Mouse (Mus musculus): Measurements from ENCODE around the gene Lrg1.

Gene Lrg1

DNA sequence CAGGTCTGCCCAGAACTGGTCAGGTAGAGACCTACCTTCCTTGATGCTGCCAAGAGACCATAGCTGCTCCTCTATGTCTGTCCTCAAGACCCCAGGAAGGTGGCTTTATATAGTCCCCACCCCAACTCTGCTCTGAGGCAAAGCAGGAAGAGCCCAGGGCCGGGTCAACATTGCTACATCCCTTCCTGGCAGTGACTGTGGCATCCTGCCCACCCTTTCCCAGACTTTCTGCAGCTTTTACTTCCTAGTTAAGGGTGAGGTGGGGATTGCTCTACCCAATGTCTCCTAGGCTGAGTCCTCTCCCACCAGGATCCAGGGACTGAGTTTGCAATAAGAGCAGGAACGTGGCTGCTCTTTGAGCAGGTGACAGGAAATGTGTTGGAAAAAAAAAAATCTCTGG is at the start of gene Lrg1:
Lrg1 (minus strand) TSS at position 176 of the 400 bp plus-strand sequence.
- DNase-seq (ENCODE audit: low read depth, low spot score): no peak

DNA sequence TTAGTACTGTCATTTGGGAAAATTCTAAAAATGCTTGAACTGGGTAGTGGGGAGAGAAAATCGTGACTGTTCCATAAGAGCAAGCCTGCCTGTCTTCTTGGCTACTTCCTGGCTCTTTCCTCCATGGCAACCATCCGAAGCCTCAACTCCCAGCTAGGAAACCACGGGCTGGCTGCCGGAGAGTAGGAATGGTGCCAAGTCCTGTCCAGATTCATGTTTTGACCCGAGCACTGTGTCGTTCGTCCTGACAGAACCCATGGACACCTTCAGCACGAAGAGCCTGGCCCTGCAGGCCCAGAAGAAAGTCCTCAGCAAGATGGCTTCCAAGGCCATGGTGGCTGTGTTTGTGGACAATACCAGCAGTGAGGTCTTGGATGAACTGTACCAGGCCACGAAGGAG is 49.7 kb upstream of the Lrg1 start:
- DNase-seq (ENCODE audit: low read depth, low spot score): no peak

DNA sequence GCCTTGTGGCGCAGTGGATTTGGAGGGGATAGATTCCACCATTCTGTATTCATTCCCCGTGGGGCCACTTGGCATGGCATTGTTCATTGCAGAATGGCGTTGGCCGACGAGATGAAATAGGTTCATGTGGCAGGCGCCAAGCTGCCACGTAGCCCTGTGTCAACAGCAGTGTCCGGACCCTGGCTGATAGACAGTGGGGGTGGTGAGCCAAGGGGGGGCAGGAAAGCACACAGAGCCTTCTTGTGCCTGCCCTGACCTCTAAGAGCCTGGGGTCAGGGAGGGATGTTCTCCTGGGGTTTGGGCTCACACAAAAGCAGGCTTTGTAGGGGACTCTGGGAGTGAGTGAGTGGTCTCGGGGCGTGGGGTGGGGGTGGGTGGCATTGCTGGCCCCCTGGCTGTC is 48.8 kb upstream of the Lrg1 start:
- no peak for DNase-seq (ENCODE audit: low read depth, low spot score)

DNA sequence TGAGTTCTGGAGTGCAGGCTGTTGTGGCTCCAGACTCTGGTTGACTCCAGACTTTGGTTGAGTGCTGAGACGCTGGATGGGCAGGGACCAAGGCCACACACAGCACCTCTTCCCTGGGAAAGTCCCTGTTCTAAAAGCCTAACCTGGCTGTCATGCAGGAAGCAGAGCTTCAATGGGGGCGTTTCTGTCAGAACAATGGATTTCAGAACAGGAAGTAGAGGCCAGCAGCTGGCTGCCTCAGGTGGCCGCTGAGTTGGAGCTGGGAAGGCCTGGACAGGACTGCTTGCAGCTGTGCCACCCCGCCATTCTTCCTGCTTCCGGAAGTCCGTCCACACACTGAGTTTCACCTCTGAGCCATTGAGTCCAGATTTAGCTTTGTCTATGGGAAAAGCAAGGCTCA is 48.0 kb upstream of the Lrg1 start:
- DNase-seq (ENCODE audit: low read depth, low spot score): no peak

DNA sequence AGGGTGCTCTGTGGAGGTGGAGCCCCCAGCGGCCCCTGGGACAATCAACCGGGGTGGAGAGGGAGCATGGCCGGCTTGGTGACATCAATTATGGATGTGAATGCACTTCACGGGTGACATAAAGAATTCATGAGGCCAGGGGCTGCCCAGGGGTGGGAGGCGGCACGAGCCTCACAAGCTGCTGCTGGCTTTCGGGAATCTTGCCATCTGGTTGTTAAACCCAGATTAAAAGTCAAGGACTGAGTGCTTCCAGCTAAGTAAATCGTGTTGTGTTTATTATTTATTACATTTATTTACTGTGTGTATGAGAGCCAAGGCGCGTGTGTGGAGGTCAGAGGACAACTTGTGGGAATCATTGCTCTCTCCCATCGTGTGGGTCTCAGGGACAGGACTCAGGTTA is 43.9 kb upstream of the Lrg1 start:
- no peak for DNase-seq (ENCODE audit: low read depth, low spot score)

DNA sequence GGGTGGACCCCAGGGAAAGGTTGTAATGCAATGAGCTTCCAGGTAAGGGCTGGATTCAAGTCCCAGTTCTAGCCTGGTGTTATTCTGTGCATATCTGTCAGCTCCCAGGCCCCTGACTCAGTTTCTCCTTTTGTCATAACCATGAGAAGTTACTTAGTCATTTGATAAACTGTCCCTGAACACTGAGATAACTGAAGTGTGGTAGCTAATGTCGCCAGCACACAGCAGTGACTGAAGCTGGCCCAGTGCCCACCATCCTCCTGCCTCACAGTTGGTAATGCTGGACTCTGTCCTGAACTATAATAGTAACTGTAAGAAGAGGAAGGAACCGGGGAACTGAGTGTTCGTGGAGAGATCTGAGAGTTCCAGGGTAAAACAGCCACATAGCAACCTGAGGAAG is 42.7 kb upstream of the Lrg1 start:
- no peak for DNase-seq (ENCODE audit: low read depth, low spot score)

DNA sequence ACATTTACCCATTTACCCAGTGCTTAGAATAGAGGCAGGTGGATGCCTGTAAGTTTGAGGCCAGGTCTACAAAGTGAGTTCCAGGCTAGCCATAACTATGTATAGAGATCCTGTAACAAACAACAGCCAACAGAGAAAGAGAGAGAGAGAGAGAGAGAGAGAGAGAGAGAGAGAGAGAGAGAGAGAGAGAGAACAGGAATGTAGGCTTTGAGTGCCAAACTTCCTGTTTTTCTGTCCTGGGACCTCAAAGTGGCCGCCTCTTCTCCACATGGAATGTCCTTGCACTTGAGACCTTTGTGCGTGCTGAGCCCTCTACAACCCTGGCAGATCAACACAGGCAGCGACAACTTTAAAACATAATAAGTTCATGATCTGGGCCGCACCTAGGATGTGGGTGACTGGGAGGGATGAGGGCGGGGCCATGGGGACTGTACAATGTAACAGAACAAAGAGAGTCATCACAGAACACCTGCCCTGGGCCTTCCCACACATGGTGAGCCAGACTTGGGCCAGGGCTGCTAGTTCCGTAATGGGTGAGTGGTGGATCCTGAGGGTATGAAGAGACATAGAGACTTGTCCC is 41.8 kb upstream of the Lrg1 start:
- no peak for DNase-seq (ENCODE audit: low read depth, low spot score)

DNA sequence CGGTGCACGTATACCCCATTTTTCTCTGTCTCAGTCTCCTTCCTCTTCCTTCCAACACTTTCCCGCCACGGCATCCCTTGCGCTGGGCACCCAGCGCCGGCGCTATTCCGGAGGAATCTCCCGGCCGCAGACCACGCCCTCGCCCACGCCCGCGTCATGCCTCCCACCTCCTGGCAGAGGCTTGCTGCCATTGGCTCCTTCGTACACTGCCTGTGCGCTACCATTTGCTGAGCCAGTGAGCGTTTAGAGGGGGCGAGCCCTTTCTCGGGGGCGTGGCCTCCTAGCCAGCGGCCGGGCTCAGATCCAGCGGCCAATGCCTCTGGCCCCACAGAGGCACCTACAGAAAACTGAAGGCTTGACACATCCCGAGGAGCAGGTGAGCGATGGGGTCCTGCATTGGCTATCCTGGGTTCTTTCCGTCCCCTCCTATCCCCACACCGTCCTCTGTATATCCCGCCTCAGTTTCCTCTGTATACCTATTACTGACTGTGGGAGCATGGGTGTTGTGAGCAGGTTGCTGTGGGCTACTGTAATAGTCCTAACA is 40.5 kb upstream of the Lrg1 start, which contains the start of gene Tnfaip8l1:
Tnfaip8l1 (plus strand) TSS at position 247 of the 544 bp plus-strand sequence.
- DNase-seq (ENCODE audit: low read depth, low spot score): peak; percentile 88

DNA sequence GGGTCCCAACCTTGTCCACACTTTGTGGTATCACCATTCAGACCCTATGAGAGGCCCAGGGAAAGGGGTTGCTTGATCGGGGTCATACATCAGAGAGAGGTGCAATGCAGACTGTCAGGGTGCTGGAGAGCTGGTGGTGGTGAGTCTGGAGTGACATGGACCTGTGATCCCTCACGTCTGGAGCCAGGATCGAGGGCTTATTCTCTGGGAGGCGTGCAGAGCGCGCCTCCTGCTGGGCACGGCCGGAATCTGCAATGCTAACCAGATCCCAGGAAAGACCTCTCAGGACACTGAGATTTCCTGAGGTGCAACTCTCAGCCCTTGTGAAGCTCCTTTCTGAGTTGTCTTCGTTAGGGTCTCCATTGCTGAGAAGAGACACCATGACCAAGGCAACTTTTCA is 37.9 kb upstream of the Lrg1 start:
- peak; percentile 80 for DNase-seq (ENCODE audit: low read depth, low spot score)

DNA sequence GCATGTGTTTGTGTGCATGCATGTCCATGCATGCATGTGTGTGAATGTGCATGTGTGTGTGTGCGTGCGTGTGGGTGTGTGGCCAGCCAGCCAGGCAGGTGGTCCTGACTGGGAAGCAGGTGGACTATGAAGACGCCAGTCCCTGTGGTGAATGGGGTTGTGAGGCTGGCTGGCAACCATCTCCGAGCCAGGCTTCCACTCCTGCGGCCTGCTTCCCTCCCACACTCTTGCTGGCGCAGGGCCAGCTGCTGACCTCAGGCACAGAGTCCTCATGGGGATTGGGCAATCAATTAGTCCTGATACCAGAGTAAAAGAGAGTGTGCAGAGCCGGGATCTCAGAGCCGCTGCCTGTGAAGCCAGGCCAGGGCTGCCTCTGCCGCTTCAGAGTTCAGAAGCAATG is 31.8 kb upstream of the Lrg1 start:
- peak; percentile 60 for DNase-seq (ENCODE audit: low read depth, low spot score)

DNA sequence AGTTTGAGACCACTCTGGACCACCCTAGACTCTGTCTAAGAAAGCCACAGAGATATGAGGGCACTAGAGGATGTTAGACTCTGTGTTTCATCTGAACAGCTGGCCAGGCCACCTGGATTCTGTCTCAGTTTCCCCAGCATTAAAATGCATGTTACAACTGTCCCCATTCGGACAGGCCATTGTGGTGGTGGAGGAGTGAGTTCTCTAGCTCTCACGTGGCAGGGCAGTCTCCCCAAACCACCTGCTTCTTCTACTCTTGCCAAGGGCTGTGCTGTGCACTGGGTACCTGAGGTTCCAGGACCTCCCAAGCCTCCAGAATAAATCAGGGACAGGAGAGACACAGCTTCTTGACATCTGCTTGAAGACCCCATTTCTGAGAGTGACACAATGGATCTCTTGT is 28.1 kb upstream of the Lrg1 start:
- DNase-seq (ENCODE audit: low read depth, low spot score): no peak

DNA sequence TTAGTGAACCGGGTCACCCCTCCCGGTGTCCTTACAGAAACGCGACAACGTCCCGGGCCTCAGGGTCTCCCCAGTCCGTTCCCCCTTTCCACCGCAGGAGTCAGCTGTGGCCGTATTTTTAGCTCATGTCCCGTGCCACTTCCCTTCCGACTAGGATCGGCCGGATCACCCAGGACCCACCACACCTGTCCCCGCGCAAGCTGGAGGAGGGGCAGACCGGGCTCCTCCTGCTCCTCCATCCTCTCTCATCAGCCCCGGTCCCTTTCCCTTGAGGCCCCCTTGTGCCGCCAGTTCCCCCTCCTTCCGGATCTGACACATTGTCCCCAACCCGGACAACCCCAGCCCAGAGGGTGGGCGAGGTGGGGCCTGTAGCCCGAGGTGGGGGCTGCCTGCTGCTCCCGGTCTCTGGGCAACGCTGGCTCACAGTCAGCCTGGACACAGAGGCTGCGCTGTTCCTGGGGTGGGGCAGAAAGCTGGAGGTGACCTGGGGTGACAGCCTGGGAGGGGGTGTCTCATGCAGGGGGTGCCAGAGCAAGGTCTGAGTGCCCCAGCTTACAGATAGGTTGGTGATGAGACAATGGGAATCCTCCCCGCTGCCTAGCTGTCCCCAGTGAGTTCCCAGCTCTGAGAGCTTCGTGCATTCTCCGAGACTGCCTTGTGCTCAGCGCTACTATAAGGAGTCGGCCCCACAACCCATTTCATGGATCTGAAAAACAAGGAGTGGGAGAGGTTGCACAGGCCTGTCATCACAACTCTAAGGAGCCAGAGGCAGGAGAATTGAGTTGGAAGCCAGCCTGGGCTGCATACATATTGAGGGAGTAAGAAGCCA is 27.2 kb upstream of the Lrg1 start:
- no peak for DNase-seq (ENCODE audit: low read depth, low spot score)

DNA sequence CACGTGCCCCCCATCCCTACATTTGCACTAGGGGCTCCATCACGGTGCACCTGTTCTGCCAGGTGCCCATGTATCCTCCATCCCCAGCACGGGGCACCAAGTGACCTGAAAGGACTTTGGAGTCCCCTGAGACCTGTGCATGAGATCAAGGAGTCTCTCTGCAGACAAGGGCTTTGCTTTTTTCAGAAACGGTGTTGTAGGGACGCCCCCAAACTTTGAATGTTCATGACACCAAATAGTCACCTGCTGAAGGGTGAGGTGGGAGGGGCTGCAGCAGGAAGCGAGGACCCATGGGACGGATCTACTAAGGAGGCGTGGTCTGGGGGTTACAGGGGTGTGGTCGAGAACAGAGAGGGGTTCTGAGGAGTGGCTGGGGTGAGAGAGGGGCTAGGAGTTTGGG is 26.5 kb upstream of the Lrg1 start:
- DNase-seq (ENCODE audit: low read depth, low spot score): no peak

DNA sequence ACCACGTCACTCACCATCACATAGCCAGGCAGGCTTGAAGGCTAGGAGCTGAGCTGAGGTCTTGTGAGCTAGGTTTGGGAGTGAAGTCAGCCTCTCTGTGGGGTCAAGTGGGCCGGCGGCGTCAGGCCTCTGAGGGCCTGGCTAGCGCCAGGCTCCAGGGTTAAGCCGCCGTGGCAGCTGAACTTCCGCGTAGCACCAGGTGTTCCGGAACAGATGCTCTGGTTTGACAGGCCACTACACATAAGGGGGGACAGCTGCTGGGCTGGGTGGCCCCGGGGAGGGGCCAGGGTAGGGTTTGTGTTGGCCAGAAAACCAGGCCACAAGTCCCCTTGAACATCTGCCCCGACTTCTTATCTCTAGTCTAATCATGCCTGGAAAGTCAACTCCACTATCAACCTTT is 25.6 kb upstream of the Lrg1 start:
- DNase-seq (ENCODE audit: low read depth, low spot score): no peak

DNA sequence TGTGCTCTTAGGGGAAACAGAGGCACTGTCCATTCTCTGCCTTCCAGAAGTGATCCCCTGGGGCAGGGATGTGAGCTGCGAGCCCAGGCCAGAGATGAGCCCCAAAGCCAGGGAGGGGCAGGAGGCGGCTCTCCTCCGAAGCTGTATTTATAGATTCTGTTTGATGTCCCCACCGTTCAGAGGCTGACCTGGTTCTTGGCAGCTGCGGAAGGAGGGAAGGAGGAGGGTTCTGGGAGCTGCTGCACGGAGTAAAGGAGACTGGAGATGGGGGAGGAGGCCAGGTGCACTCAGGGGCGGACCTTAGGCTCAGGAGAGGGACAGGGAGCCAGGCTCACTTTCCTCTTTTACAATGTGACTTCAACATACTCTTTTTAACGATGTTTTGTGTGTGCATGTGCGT is 24.3 kb upstream of the Lrg1 start:
- DNase-seq (ENCODE audit: low read depth, low spot score): no peak

DNA sequence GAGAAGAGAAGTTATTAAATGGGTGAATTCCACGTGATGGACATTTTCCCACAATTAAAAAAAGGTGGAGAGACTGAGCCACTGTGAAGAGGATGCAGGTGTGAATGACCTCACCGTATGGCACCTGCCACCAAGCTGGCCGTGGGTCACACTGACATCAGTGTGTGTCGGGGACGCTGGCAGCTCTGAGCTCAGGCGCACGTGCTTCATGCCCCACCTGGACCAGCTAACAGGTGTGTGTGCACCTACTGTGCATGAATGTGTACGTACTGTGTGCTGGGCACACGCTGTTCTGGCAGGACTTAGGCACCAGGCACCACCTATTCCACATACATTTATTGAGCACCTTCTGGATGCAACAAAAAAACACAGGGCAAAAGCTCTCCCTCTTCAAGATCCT is 22.7 kb upstream of the Lrg1 start:
- no peak for DNase-seq (ENCODE audit: low read depth, low spot score)

DNA sequence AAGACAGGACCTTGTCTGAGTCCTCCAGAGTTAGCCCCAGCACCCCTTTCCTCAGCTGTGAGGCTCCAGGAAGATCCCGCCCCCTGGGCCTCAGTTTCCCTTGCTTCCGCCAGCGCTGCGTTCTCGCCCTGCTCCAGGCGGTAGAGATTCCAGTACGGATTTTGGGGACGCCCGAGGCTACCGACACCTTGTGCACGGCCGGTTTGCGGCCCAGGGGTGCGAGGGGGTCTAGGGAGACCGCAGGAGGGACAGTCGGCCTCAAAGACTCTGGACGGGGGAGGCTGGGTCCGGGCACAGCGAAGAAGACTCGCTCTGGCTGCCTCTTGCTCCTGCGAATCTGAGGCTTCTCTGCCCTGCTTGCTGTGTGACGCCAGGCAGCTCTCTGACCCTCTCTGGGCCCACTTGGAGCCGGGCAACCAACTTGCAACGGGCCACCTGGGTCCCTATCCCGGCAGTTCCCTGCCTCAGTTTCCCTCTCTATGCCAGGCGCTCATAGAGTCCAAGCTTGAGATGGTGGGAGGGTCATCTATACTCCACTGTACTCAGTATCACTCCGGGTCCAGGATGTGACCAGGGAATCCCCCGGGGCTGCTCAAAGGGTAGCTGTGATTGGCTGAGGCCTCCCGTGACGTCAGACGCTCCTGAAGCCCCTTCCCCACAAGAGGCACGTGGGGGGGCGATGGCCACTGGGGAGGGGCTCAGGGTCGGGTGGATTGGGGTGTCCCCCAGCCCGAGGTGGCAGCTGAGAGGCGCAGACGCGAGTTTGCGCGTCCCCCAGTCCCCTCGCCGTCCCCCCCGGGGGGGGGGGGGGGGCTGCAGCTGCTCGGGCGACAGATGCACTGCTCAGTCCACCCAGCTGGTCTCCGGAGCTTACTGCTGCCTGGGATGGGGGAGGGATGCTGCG is 20.2 kb upstream of the Lrg1 start:
- peak; percentile 23 for DNase-seq (ENCODE audit: low read depth, low spot score)

DNA sequence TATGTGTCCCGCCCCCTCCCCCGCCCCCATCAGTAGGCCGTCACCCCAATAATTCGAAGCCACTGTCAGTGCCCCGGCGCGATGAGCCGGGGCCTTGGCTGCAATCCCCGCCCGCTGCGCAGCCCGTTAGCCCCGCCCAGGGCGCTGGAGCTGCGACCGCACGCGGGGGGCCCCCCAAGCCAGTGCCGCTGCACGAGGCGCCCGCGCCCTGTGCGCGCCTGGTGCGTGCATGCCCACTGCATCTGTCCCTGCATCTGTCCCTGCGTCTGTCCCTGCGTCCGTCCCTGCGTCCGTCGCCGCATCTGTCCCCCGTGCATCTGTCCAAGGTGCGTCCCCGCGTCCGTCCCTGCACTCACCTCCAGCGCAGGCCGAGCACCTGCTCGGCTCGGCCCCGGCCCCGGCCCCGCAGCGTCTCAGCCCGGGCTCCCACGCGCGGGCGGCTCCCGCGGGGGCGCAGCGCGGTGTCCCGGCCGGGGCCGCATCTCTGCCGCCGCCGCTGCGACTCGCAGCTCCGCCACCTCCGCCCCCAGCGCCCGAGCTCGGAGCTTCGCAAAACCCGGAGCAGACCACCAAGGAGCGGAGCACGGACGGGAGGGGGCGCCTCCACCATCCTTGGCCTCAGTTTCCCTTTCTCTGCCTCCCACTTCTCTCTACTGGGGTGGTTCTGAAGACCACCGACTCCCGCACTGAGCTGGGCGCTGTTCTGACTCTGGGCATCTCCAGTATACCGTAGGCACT is 18.2 kb upstream of the Lrg1 start, which contains the start of gene Sema6b:
Sema6b (minus strand) TSS at position 486 of the 738 bp plus-strand sequence.
- DNase-seq (ENCODE audit: low read depth, low spot score): peak; percentile 40

DNA sequence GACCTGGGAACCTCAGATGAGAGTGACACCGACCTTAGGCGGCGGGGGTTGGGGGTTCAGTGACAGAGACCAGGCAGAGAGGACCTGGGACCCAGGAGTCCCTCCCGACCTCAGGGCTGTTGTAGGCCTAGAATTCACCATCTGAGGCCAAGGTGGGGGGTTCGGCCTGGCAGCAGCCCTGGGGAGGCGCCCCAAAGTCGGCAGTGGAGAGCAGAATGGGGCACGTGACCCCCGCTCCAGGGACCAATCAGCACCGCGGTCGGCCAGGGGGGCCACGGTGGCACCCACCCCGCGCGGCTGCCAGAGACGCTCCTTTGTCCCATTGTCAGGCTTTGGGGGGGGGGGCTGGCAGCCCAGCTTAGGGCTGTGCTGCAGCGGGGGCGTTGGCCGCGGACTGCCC is 17.6 kb upstream of the Lrg1 start:
- DNase-seq (ENCODE audit: low read depth, low spot score): no peak

DNA sequence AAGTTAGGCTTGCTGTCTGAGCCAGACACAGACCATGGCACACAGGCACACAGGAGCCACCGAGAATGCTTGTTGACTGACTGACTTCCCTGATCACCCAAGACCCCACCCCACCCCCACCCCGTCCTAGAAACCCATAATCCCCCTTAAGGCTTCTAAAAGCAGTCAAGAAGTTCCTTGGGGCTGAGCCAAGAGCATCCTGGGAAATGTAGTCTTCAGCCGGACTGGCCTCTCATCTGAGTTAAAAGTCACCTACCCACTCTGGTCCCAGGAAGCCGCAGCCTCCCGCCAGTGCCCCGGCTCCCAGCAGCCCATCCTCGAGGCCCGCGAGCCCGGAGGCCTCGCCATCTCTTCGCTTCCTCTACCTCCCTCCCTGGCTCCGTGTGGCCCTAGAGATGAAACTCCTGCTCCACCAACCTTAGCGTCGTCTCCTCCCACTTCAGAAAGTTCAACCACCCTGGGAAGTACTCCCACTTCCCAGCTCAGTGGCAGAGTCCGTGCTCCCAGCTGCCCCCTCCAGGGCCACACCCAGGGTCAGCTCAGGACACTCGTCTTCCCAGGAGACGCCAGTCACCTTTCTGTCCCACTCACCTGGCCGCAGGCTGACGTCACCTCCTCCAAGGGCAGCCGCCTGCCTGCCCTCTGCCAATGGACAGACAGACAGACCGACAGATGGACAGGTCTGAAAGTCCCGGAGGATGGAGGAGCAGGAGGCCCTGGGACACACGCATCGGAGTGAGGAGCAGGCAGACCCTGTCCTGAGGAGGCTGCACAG is 16.2 kb upstream of the Lrg1 start:
- no peak for DNase-seq (ENCODE audit: low read depth, low spot score)

DNA sequence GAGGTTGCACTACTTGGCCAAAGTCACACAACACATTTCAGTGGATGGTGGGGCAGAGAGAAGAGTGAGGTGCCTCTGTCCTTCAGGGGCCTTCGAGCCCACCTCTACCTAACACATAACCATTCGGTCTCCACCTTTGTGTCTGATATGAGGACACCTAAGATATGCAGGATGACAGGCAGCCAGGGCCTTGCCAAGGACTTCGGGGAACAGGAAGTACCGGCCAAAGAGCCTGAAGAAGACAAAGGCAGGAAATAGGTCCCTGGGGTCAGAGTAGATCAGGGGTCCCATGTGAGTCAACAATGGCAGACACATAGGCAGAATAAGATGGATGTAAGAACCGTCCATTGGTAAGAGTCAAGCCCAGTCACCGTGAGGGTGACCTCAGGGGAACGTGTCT is 14.8 kb upstream of the Lrg1 start:
- no peak for DNase-seq (ENCODE audit: low read depth, low spot score)
